Mouse (Mus musculus) limb, embryonic 14.5 days (tissue): ENCODE measurements around the gene Pmepa1. TPM values are rescaled to one million over a fixed set of nuclear protein-coding genes. Genes with fewer than 3 reads are reported as not detected.

ENCODE experiments used
- ATAC-seq: fragments of 200-750 bp; cut with Nextera tagmentation; 2 replicates; pipeline ENCODE4 v1.8.0; 2017; ENCODE audit warnings: low read depth, moderate number of reproducible peaks, moderate TSS enrichment; ENCODE audit not compliant: low FRiP score
- DNase-seq: peaks from one replicate; pipeline ENCODE4 v3.0.0-alpha.2; 2015; ENCODE audit warnings: low spot score
- H3K27ac ChIP-seq: fragments of 300-500 bp; sonication (generic); replicated peaks from 2 replicates; pipeline ENCODE4 v1.5.1; 2014; ENCODE audit warnings: low read depth, mild to moderate bottlenecking, low read length, moderate library complexity, mixed read lengths
- H3K27me3 ChIP-seq: fragments of 300-500 bp; sonication (generic); 2 replicates; pipeline ENCODE4 v1.6.1; 2014; ENCODE audit warnings: low read length, mixed read lengths; ENCODE audit not compliant: control insufficient read depth, insufficient read depth
- H3K36me3 ChIP-seq: fragments of 300-500 bp; sonication (generic); 2 replicates; pipeline ENCODE4 v1.6.1; 2014; ENCODE audit warnings: mild to moderate bottlenecking, low read length, moderate library complexity, mixed read lengths; ENCODE audit not compliant: control insufficient read depth, insufficient read depth
- H3K4me1 ChIP-seq: fragments of 300-500 bp; sonication (generic); 2 replicates; pipeline ENCODE4 v1.6.1; 2014; ENCODE audit warnings: antibody characterized with exemption, low read length, mixed read lengths; ENCODE audit not compliant: control insufficient read depth, insufficient read depth
- H3K4me2 ChIP-seq: fragments of 300-500 bp; sonication (generic); replicated peaks from 2 replicates; pipeline ENCODE4 v1.6.1; 2014; ENCODE audit warnings: low read depth, mild to moderate bottlenecking, low read length, moderate library complexity; ENCODE audit not compliant: severe bottlenecking
- H3K4me3 ChIP-seq: fragments of 300-500 bp; sonication (generic); replicated peaks from 2 replicates; pipeline ENCODE4 v1.5.1; 2014; ENCODE audit warnings: low read length
- H3K9ac ChIP-seq: fragments of 300-500 bp; sonication (generic); 2 replicates; pipeline ENCODE4 v1.6.1; 2014; ENCODE audit warnings: mild to moderate bottlenecking, low read depth, low read length, moderate library complexity; ENCODE audit not compliant: severe bottlenecking
- H3K9me3 ChIP-seq: fragments of 300-500 bp; sonication (generic); 2 replicates; pipeline ENCODE4 v1.6.1; 2016; ENCODE audit warnings: low read length; ENCODE audit not compliant: control insufficient read depth
- POLR2A ChIP-seq: fragments of 200-500 bp; IDR thresholded peaks from 2 replicates; pipeline ENCODE4 v1.8.0; 2012; ENCODE audit warnings: inconsistent platforms, mild to moderate bottlenecking, moderate library complexity, borderline replicate concordance; ENCODE audit not compliant: insufficient read depth, insufficient read length; ENCODE audit errors: extremely low read depth
- WGBS: fragments of 180-500 bp; shearing (Covaris S2); extraction: QIAGEN DNeasy Blood & Tissue Kit; methylation state at CpG from one replicate; pipeline ENCODE4 v1.1.7; 2014; 5-methylcytosine and 5-hydroxymethylcytosine counted together
- polyA plus RNA-seq, 2 experiments: library from polyadenylated mRNA; depleted of rRNA in 1 of 2; stranded (reverse) in 1 of 2; unstranded in 1 of 2; fragments of >200 nt; fragmentation: Nextera tagmentation in 1 of 2; extraction: Ambion mirVana in 1 of 2; gene quantifications; 2 replicates each; pipeline versions ENCODE4 v1.2.1 to v1.2.3; 2012 to 2014

Pmepa1 gene
- polyA plus RNA-seq, 2 experiments = 10.2 to 41.0 TPM

GRCm38 (mm10) chr2:173285816-173286538 lies 9.6 kb upstream of the Pmepa1 start:
- H3K4me3 ChIP-seq = no peak overlapping the region
- TF ChIP-seq POLR2A = no peak
- 85% methylated on average over 12 of the region's 12 CpGs for WGBS
- H3K4me2 ChIP-seq = no peak overlapping the region
- no peaks in the 10 kb centered on the region for H3K36me3 ChIP-seq
- peaks cover 9% of the 10 kb centered on the region for H3K4me1 ChIP-seq
- ATAC-seq (peak; percentile 53; the same call in 1 of the 2 replicates), DNase-seq (no peak)
- no peak overlapping the region for H3K27ac ChIP-seq
- H3K9me3 ChIP-seq = no peaks in the 10 kb centered on the region
- H3K9ac ChIP-seq = no peak overlapping the region
- no peaks in the 10 kb centered on the region for H3K27me3 ChIP-seq

GRCm38 (mm10) chr2:173284771-173285170 lies 8.4 kb upstream of the Pmepa1 start:
- TF ChIP-seq POLR2A = no peak
- Histone ChIP-seq H3K9ac (no peak overlapping the region), H3K4me2 (no peak overlapping the region), H3K4me3 (no peak overlapping the region), H3K36me3 (no peaks in the 10 kb centered on the region), H3K27me3 (no peaks in the 10 kb centered on the region), H3K9me3 (no peaks in the 10 kb centered on the region), H3K4me1 (peaks cover 14% of the 10 kb centered on the region), H3K27ac (no peak overlapping the region)
- WGBS = 82% methylated on average over 6 of the region's 6 CpGs
- ATAC-seq (no peak), DNase-seq (no peak)

- ATAC-seq (no peak), DNase-seq (no peak)
- H3K27me3 ChIP-seq = no peaks in the 10 kb centered on the region
- no peak overlapping the region for H3K9ac ChIP-seq
- no peak overlapping the region for H3K4me2 ChIP-seq
- no peak for TF ChIP-seq POLR2A
- no peaks in the 10 kb centered on the region for H3K9me3 ChIP-seq
- H3K36me3 ChIP-seq = no peaks in the 10 kb centered on the region
- H3K4me1 ChIP-seq = peaks cover 22% of the 10 kb centered on the region
- H3K4me3 ChIP-seq = no peak overlapping the region
- 85% methylated on average over 8 of the region's 8 CpGs for WGBS
- no peak overlapping the region for H3K27ac ChIP-seq
Measured at GRCm38 (mm10) chr2:173282191-173282590, 5.9 kb upstream of the Pmepa1 start.

GRCm38 (mm10) chr2:173281021-173281937 lies 4.9 kb upstream of the Pmepa1 start:
- Histone ChIP-seq H3K27me3 (no peaks in the 10 kb centered on the region), H3K4me2 (no peak overlapping the region), H3K4me3 (no peak overlapping the region), H3K9ac (no peak overlapping the region), H3K27ac (no peak overlapping the region), H3K36me3 (no peaks in the 10 kb centered on the region), H3K4me1 (peaks cover 25% of the 10 kb centered on the region), H3K9me3 (no peaks in the 10 kb centered on the region)
- ATAC-seq = no peak
- 61% methylated on average over 9 of the region's 9 CpGs for WGBS
- no peak for DNase-seq
- no peak for TF ChIP-seq POLR2A

GRCm38 (mm10) chr2:173278846-173279580 lies 2.7 kb upstream of the Pmepa1 start:
- H3K9ac ChIP-seq = no peak overlapping the region
- no peak overlapping the region for H3K4me3 ChIP-seq
- H3K36me3 ChIP-seq = no peaks in the 10 kb centered on the region
- 75% methylated on average over 16 of the region's 16 CpGs for WGBS
- H3K4me2 ChIP-seq = no peak overlapping the region
- H3K27ac ChIP-seq = no peak overlapping the region
- ATAC-seq (no peak), DNase-seq (no peak)
- H3K27me3 ChIP-seq = no peaks in the 10 kb centered on the region
- H3K9me3 ChIP-seq = no peaks in the 10 kb centered on the region
- TF ChIP-seq POLR2A = no peak
- peaks cover 34% of the 10 kb centered on the region for H3K4me1 ChIP-seq
